Mouse (Mus musculus) spleen, postnatal 36 days (tissue): ENCODE measurements around the gene Ceacam15.

Source experiments
- DNase-seq, 2 experiments: peaks; one replicate each; pipeline ENCODE4 v3.0.0; 2022; ENCODE audit warnings: low spot score in 2 of 2, mixed read lengths in 1 of 2

Gene Ceacam15

DNA sequence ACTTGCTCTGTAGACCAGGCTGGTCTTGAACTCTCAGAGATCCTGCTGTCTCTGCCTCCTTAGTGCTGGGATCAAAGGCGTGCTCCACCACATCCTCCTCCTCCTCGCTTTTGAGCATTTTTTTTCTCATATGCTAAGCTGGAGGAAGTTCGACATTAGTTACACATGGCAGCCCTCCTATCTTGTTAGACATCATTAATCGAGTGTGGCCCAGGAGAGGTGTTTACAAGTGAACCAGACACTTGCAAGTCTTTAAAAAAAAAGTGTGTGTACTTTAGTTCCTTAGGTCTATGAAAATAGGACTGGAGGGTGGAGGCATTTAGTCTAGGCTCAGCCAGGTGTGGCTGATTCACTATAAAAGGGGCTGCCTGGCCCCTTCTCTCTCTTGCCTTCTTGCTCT is 44.5 kb downstream of the Ceacam15 start:
- DNase-seq, result no peak

DNA sequence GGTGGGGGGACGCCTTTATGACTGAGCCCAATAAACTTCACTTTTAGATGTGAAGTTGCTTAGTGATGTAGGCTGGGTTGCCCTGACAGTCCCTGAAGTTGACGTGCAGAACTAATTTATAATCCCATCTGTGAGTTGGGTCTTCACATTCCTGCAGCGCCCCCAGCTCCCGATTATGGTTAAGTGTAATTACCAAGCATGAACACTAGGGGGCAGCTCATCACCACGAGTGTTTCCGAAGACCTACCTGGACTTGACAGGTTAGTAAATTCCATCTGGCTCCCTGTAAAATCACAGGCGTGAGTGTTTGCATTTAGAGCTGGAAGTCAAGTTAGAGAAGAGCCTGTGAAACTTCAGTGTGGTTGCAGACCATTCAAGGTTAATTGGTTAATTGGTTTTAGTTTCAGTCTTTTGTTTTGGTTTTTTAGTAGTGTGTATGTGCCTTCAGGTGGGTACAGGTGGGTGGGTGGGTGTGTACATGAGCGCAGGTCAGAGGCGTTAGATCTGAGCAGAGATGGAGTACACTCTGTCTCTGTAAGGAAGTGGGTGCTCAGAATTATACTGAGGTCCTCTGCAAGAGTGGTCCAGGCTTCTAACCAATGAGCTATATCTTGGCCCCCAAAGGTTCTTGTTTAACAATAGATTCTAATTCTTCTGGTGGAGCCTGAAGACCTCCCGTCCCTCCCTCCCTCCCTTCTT is 45.8 kb downstream of the Ceacam15 start:
- DNase-seq, result peak; percentile 39 to 47

DNA sequence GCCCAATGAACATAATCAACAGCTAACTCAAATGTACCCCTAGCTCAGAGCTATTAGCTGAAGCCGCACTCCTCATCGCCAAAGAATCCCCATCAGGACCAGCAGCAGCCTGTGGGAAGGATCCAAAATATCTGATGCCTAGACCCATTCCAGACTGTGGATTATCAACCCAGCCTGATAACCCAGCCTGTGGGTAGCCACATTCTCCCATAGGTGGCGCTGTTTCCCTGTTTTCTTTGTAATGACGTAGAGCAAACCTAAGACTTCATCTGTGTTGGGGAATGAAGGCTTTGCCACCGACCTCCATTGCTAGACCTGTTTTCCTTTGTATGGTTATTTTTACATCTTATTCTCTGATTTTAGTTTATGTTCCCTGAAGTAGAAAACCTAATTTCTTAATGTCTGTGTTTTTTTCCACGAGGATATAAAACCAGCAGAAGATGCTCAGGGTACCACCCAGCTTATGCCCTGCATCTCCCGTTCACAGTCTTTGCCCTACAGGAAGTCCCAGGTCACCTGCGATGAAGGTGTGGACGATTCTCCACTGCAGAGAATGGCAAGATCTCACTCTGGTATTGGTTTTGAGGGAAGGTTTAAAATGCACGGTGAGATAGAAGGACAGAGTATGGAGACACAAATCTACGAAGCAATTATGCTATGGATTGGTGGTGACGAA is 47.3 kb downstream of the Ceacam15 start:
- peak; percentile 32 to 40 for DNase-seq

DNA sequence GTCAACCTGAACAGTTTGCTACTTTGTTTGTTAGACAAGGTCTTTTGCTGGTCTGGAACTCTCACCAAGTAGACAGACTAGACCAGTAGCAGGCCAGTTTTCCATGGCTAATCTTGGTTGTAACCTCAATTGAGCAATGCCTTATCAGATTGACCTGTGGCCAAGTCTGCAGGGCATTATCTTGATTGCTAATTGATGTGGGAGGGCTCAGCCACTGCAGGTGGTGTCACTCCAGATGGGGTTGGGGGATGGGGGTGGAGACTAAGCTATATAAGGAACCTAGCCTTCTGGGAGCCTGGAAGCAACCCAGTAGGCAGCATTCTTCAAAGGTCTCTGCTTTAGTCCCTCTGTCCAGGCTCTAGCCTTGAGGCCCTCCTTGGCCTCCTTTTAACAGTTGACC is 51.8 kb downstream of the Ceacam15 start:
- DNase-seq, result no peak

DNA sequence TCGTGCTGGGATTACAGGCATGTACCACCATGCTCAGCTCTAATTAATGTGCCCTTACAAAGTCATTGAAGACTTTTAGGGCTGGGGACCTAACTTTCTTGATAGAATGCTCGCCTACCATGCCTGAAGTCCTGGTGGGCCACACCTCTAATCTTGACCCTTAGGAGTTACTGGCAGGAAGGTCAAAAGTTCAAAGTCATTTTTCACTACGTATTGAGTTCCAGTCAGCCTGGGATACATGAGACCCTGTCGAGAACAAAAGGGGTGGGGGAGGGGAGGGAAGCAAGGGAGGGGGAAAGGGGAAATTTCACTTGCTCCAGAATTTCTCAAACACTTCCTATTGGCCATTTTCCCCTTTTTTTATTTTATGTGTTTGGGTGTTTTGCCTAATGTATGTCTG is 52.4 kb downstream of the Ceacam15 start:
- no peak for DNase-seq
